Mouse (Mus musculus) forebrain, embryonic 12.5 days (tissue): ENCODE measurements at regions not wholly inside any gene's neighbourhood (a gene's known extent, or its start where the extent isn't known, plus 50 kb on each side); places are given as distances from the start of the nearest gene placed in this dataset.

Experiments used
- ATAC-seq: fragments of 200-750 bp; cut with Nextera tagmentation; 2 replicates; pipeline ENCODE4 v1.8.0; 2017; ENCODE audit warnings: moderate TSS enrichment; ENCODE audit not compliant: low FRiP score
- H3K27ac ChIP-seq: fragments of 300-500 bp; sonication (generic); 2 replicates; pipeline ENCODE4 v1.5.1; 2016; ENCODE audit warnings: mild to moderate bottlenecking
- H3K27me3 ChIP-seq: fragments of 300-500 bp; sonication (generic); 2 replicates; pipeline ENCODE4 v1.6.1; 2016; ENCODE audit warnings: mild to moderate bottlenecking
- H3K36me3 ChIP-seq: fragments of 300-500 bp; sonication (generic); replicated peaks from 2 replicates; pipeline ENCODE4 v1.6.1; 2016; ENCODE audit warnings: mild to moderate bottlenecking
- H3K4me1 ChIP-seq: fragments of 300-500 bp; sonication (generic); 2 replicates; pipeline ENCODE4 v1.6.1; 2016
- H3K4me2 ChIP-seq: fragments of 300-500 bp; sonication (generic); 2 replicates; pipeline ENCODE4 v1.6.1; 2016; ENCODE audit warnings: mild to moderate bottlenecking, moderate library complexity
- H3K4me3 ChIP-seq: fragments of 300-500 bp; sonication (generic); replicated peaks from 2 replicates; pipeline ENCODE4 v1.5.1; 2016; ENCODE audit warnings: mild to moderate bottlenecking
- H3K9ac ChIP-seq: fragments of 300-500 bp; sonication (generic); 2 replicates; pipeline ENCODE4 v1.6.1; 2016; ENCODE audit warnings: mild to moderate bottlenecking
- H3K9me3 ChIP-seq: fragments of 300-500 bp; sonication (generic); 2 replicates; pipeline ENCODE4 v1.6.1; 2016
- WGBS: fragments of 180-500 bp; shearing (Covaris S2); methylation state at CpG from one replicate; pipeline ENCODE4 v1.1.7; 2016; 5-methylcytosine and 5-hydroxymethylcytosine counted together

GRCm38 (mm10) chr6:93623541-93623940 lies 660.2 kb downstream of the Magi1 start:
- WGBS: 84% methylated on average over 5 of the region's 5 CpGs
- no peak for ATAC-seq
- no peak overlapping the region for H3K4me2 ChIP-seq
- H3K27ac ChIP-seq: no peak overlapping the region
- H3K4me1 ChIP-seq: no peaks in the 10 kb centered on the region
- no peak overlapping the region for H3K4me3 ChIP-seq
- H3K27me3 ChIP-seq: no peaks in the 10 kb centered on the region
- H3K9ac ChIP-seq: no peak overlapping the region
- H3K36me3 ChIP-seq: no peaks in the 10 kb centered on the region
- H3K9me3 ChIP-seq: no peaks in the 10 kb centered on the region

GRCm38 (mm10) chr6:93616926-93617325 lies 666.8 kb downstream of the Magi1 start:
- H3K4me1 ChIP-seq: no peaks in the 10 kb centered on the region
- no peak overlapping the region for H3K4me3 ChIP-seq
- H3K4me2 ChIP-seq: no peak overlapping the region
- no peaks in the 10 kb centered on the region for H3K9me3 ChIP-seq
- H3K36me3 ChIP-seq: no peaks in the 10 kb centered on the region
- no peak for ATAC-seq
- H3K27ac ChIP-seq: no peak overlapping the region
- H3K9ac ChIP-seq: no peak overlapping the region
- no peaks in the 10 kb centered on the region for H3K27me3 ChIP-seq

DNA sequence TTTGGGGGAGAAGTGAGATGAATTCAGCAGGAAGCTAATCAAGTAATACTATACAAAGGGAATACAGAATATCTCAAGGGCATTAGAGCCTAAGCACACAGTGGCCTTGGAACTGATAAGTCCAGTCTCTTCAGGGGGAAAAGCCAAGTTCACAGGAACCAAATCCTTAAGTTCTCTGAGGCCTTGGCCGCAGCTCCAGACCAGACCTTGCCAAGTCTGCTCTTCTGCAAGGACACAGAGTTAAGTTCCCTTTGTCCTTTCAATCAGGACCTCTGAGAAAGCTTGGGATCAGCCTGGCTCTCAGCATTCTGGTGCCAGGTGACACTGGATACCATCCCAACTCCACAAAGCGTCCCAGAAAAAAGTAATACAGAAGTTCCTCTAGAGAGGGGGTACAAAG lies 657.1 kb upstream of the Adamts9 start:
- no peak for ATAC-seq
- Histone ChIP-seq H3K27me3 (no peaks in the 10 kb centered on the region), H3K4me2 (no peak overlapping the region), H3K4me1 (no peaks in the 10 kb centered on the region), H3K4me3 (no peak overlapping the region), H3K9ac (no peak overlapping the region), H3K9me3 (no peaks in the 10 kb centered on the region), H3K36me3 (no peaks in the 10 kb centered on the region), H3K27ac (no peak overlapping the region)
- 87% methylated on average over 2 of the region's 2 CpGs for WGBS

DNA sequence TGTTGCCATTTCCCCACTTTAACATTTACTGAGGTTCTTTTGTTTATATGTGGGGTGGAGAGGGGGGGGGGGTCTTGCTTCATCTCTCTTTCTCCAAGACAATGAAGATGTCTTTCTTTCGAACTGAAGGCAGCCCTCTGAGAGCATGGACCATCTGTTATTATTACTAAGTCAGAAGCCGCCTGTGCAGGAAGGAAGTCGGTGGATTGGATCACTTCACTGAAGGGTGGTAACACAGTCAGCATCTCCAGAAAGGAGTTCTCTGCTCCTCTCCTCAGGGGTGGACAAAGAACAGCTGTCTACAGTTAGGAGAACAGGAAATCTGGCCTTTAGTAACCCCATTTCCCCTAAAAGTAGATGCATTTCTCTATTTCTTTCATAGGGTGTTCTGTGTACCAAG lies 656.1 kb upstream of the Adamts9 start:
- Histone ChIP-seq H3K36me3 (no peaks in the 10 kb centered on the region), H3K9ac (no peak overlapping the region), H3K27ac (no peak overlapping the region), H3K9me3 (no peaks in the 10 kb centered on the region), H3K4me3 (no peak overlapping the region), H3K4me1 (no peaks in the 10 kb centered on the region), H3K27me3 (no peaks in the 10 kb centered on the region), H3K4me2 (no peak overlapping the region)
- ATAC-seq: no peak
- WGBS: 84% methylated on average over 3 of the region's 3 CpGs

GRCm38 (mm10) chr6:93589935-93590334 lies 646.6 kb upstream of the Adamts9 start:
- no peak overlapping the region for H3K27ac ChIP-seq
- WGBS: 80% methylated on average over 2 of the region's 2 CpGs

GRCm38 (mm10) chr6:93586871-93587270 lies 643.6 kb upstream of the Adamts9 start:
- no peak overlapping the region for H3K4me3 ChIP-seq
- no peaks in the 10 kb centered on the region for H3K27me3 ChIP-seq
- no peaks in the 10 kb centered on the region for H3K4me1 ChIP-seq
- H3K4me2 ChIP-seq: no peak overlapping the region
- H3K9me3 ChIP-seq: no peaks in the 10 kb centered on the region
- WGBS: 91% methylated on average over 2 of the region's 2 CpGs
- H3K27ac ChIP-seq: no peak overlapping the region
- no peaks in the 10 kb centered on the region for H3K36me3 ChIP-seq
- ATAC-seq: no peak
- no peak overlapping the region for H3K9ac ChIP-seq

More at GRCm38 (mm10) chr6:93589935-93590334, 646.6 kb upstream of the Adamts9 start:
- no peaks in the 10 kb centered on the region for H3K27me3 ChIP-seq
- no peak for ATAC-seq
- H3K9me3 ChIP-seq: no peaks in the 10 kb centered on the region
- H3K9ac ChIP-seq: no peak overlapping the region
- no peaks in the 10 kb centered on the region for H3K36me3 ChIP-seq
- no peak overlapping the region for H3K4me3 ChIP-seq
- no peaks in the 10 kb centered on the region for H3K4me1 ChIP-seq
- H3K4me2 ChIP-seq: no peak overlapping the region

GRCm38 (mm10) chr6:93581141-93581540 lies 637.8 kb upstream of the Adamts9 start:
- Histone ChIP-seq H3K4me2 (no peak overlapping the region), H3K27me3 (no peaks in the 10 kb centered on the region), H3K36me3 (no peaks in the 10 kb centered on the region), H3K9me3 (no peaks in the 10 kb centered on the region), H3K27ac (no peak overlapping the region), H3K4me3 (no peak overlapping the region), H3K9ac (no peak overlapping the region), H3K4me1 (no peaks in the 10 kb centered on the region)
- 90% methylated on average over 7 of the region's 7 CpGs for WGBS
- ATAC-seq: no peak

DNA sequence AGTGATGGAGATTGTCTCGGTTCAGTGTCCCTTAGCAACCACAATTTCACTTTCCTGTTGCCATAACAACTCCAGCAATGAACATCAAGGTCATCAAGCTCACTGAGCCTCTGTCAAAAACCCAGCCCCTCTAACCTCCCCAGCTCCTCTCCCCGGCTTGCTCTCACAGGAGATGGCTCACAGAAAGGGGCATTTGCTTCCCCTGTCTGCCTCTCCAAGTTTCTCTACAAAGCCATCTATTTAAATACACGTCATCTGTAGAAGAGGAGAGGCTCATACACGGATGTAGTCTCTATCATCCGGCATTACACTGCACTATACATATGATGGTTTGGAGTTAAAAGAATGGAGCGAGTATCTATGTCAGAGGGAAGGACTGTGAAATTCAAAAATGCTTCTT lies 637.4 kb upstream of the Adamts9 start:
- ATAC-seq: no peak
- Histone ChIP-seq H3K4me2 (no peak overlapping the region), H3K27me3 (no peaks in the 10 kb centered on the region), H3K4me1 (no peaks in the 10 kb centered on the region), H3K9me3 (no peaks in the 10 kb centered on the region), H3K36me3 (no peaks in the 10 kb centered on the region), H3K9ac (no peak overlapping the region), H3K4me3 (no peak overlapping the region), H3K27ac (no peak overlapping the region)
- 73% methylated on average over 6 of the region's 6 CpGs for WGBS

- H3K36me3 ChIP-seq: no peaks in the 10 kb centered on the region
- H3K9ac ChIP-seq: no peak overlapping the region
- 53% methylated on average over 6 of the region's 6 CpGs for WGBS
- no peaks in the 10 kb centered on the region for H3K4me1 ChIP-seq
- no peak overlapping the region for H3K4me3 ChIP-seq
- ATAC-seq: no peak
- no peaks in the 10 kb centered on the region for H3K27me3 ChIP-seq
- no peak overlapping the region for H3K4me2 ChIP-seq
- H3K27ac ChIP-seq: no peak overlapping the region
- H3K9me3 ChIP-seq: no peaks in the 10 kb centered on the region
These were observed 632.0 kb upstream of the Adamts9 start for GRCm38 (mm10) chr6:93575249-93575648.

DNA sequence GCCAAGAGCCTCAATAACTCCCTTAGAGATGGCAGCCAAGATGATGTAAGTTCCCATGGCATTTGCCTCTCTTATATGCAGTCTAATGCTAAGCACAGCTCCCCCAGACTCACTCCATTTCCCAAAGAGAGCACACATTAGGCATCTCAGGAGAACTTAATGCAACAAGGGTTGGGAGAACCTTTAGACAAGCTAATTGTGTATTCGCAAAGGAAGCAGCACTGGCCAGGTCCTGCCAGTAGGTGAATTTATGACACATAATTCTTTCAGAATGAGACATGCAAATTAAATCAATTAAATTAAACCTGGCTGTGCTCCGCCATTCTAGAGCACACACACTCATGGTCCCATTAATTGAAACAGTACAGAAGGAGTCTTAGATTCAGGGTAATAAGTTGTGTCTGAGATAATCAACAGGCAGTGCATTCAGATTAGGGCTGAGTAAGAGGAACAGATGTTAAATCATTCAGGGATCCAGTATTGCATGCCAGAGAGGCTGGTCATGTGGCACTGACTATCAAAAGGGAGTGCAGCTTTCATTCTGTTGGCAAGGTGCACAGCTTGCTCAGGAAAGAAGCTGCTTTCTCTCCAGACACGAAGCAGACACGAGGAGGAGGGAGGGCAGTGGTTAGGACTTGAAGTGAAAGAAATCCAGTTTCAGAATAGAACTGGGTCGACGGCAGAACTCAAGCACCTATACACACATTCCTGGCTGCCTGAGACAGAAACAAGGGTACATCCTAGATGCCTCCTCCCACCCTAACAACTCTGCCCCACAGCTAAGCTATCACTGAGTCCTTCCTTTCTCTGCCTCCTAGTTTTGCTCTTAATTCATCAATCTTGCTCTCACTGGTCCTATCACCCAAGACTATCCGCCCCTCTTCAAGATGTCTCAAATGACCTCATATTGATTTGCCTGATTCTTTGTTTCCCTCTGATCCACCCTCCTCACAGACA lies 630.7 kb upstream of the Adamts9 start:
- WGBS: 61% methylated on average over 7 of the region's 7 CpGs
- H3K4me3 ChIP-seq: no peak overlapping the region
- no peaks in the 10 kb centered on the region for H3K36me3 ChIP-seq
- no peak overlapping the region for H3K9ac ChIP-seq
- ATAC-seq: peak; percentile 64; the same call in 1 of the 2 replicates
- H3K9me3 ChIP-seq: no peaks in the 10 kb centered on the region
- H3K27ac ChIP-seq: no peak overlapping the region
- no peak overlapping the region for H3K4me2 ChIP-seq
- H3K4me1 ChIP-seq: no peaks in the 10 kb centered on the region
- no peaks in the 10 kb centered on the region for H3K27me3 ChIP-seq

DNA sequence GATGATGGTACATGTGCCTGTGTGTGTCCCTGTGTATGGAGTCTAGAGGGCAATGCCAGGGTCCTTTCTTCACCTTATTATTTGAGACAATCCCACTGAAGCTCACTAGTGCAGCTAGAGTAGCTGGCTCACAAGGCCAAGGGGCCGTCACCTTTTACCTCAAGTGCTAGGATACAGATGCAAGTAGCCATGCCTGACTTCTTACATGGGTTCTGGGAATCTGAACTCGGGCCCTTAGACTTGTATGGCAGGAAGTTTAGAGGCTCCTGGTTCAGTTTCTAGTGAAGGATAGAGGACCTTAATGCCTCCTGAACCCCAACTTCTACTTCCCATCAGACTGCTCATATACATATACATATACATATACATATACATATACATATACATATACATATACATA lies 626.6 kb upstream of the Adamts9 start:
- WGBS: 90% methylated on average over 2 of the region's 2 CpGs
- Histone ChIP-seq H3K4me2 (no peak overlapping the region), H3K27me3 (no peaks in the 10 kb centered on the region), H3K27ac (no peak overlapping the region), H3K9me3 (no peaks in the 10 kb centered on the region), H3K4me3 (no peak overlapping the region), H3K4me1 (0 out of 2 replicates have a peak, but pooled peaks cover 5% of the 10 kb centered on the region), H3K36me3 (no peaks in the 10 kb centered on the region), H3K9ac (no peak overlapping the region)
- ATAC-seq: no peak

DNA sequence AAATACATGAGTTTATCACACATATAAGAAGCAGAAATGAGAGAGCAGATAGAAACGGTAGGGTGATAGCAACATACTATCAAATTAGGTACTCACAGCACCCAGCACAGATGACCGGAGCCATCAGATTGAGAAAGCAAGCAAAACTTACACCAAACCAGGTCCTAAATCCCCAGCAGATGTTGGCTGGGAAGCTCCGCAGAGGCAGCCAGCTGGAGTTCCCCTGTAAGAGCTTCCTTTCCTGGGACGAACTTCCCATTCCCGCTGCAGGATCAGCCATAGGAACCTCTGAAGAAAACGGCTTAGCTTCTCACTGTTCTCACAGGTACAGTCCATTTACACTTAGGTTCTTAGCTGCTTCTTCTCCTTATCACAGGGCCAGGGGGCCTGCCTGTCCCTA lies 625.9 kb upstream of the Adamts9 start:
- Histone ChIP-seq H3K4me1 (0 out of 2 replicates have a peak, but pooled peaks cover 5% of the 10 kb centered on the region), H3K36me3 (no peaks in the 10 kb centered on the region), H3K27ac (no peak overlapping the region), H3K4me3 (no peak overlapping the region), H3K4me2 (no peak overlapping the region), H3K9me3 (no peaks in the 10 kb centered on the region), H3K9ac (no peak overlapping the region), H3K27me3 (no peaks in the 10 kb centered on the region)
- no peak for ATAC-seq
- 78% methylated on average over 6 of the region's 6 CpGs for WGBS

- Histone ChIP-seq H3K9me3 (0 out of 2 replicates have a peak, but pooled peaks cover 3% of the 10 kb centered on the region), H3K27me3 (no peaks in the 10 kb centered on the region)
- 0% methylated on average over 2 of the region's 2 CpGs for WGBS
These were observed 623.4 kb upstream of the Adamts9 start for GRCm38 (mm10) chr6:93566661-93567060.

More at GRCm38 (mm10) chr6:93566661-93567060, 623.4 kb upstream of the Adamts9 start:
- no peak for ATAC-seq
- Histone ChIP-seq H3K27ac (no peak overlapping the region), H3K4me3 (no peak overlapping the region), H3K4me1 (0 out of 2 replicates have a peak, but pooled peaks cover 5% of the 10 kb centered on the region), H3K4me2 (no peak overlapping the region), H3K36me3 (no peaks in the 10 kb centered on the region), H3K9ac (no peak overlapping the region)
